Mouse (Mus musculus): ENCODE measurements around the gene Wdr70.

- TF ChIP-seq POLR2A (IDR thresholded peaks at IDR 0.05; ENCODE audit: insufficient read length, low read depth) (no peak), POLR2AphosphoS2 (IDR thresholded peaks at IDR 0.05; ENCODE audit: insufficient read length, low read depth) (no peak), TCF3 (IDR thresholded peaks at IDR 0.05; ENCODE audit: insufficient read length, low read depth) (no peak), E2F4 (IDR thresholded peaks at IDR 0.05; ENCODE audit: insufficient read depth) (no peak), USF1 (IDR thresholded peaks at IDR 0.05; ENCODE audit: low read depth) (no peak), CEBPB (IDR thresholded peaks at IDR 0.05; ENCODE audit: insufficient read depth, poor library complexity, severe bottlenecking) (no peak)
Measured at GRCm38 (mm10) chr15:8108360-8108965, 9.5 kb upstream of the Wdr70 start.
